ENCODE assay signal across 8 mouse cellular contexts in genomic region chr10:128210954-128211353, GRCm38 (mm10). TPM values are rescaled to one million over a fixed set of nuclear protein-coding genes. Genes with fewer than 3 reads are reported as not detected.
DNase-seq lines count a peak whose midpoint lies in the region; ATAC-seq and TF ChIP-seq lines count a peak whose summit lies in the region.

No protein-coding gene starts in this region.

- peak; percentile 10 to 17 for DNase-seq in left cerebral cortex, adult 18-20 months (ENCODE audit: low spot score in 2 of 2)
- no peak for DNase-seq in left cerebral cortex, adult 9 months (ENCODE audit: low spot score in 2 of 2)
- no peak for DNase-seq in Patski (ENCODE audit: low read depth, low spot score)
- no peak for DNase-seq in forebrain, embryonic 10.5 days (ENCODE audit: extremely low spot score, low spot score)
- DNase-seq in frontal cortex, postnatal 36 days (ENCODE audit: low spot score in 2 of 2) = no peak
- no peak for DNase-seq in left cerebral cortex, postnatal 14 days (ENCODE audit: low spot score in 2 of 2)

- ATAC-seq in Patski = peak; percentile 27
- peak; percentile 37; the same call in 1 of the 2 replicates for ATAC-seq in kidney, embryonic 16.5 days (ENCODE audit: low FRiP score, low TSS enrichment)
- peak; percentile 10; the same call in 1 of the 2 replicates for ATAC-seq in midbrain, embryonic 12.5 days (ENCODE audit: low FRiP score, low read depth)

- peak overlapping the region; percentile 84 for H3K27ac ChIP-seq in forebrain, embryonic 10.5 days
- H3K27ac ChIP-seq in kidney, embryonic 16.5 days (ENCODE audit: low read length) = 0 out of 2 replicates have a peak overlapping the region, but pooled peaks have one; percentile 23
- H3K27ac ChIP-seq in midbrain, embryonic 12.5 days (replicated peaks) = no peak overlapping the region

- no peak for TF ChIP-seq CTCF in Patski (IDR thresholded peaks at IDR 0.05)

- CTCF ChIA-PET in Patski (lab: Charles Lee) = interaction anchor here (4.7 kb wide), 1 partner anchor 73 kb away, joined by 14 read pairs; no protein-coding TSS in a partner anchor

- no peaks in the 10 kb centered on the region for H3K9me3 ChIP-seq in forebrain, embryonic 10.5 days
- no peaks in the 10 kb centered on the region for H3K9me3 ChIP-seq in kidney, embryonic 16.5 days (ENCODE audit: low read length)
- H3K9me3 ChIP-seq in midbrain, embryonic 12.5 days = no peaks in the 10 kb centered on the region

- H3K9ac ChIP-seq in kidney, embryonic 16.5 days (replicated peaks; ENCODE audit: low read length) = peak overlapping the region; percentile 82
- peak overlapping the region; percentile 54 for H3K9ac ChIP-seq in midbrain, embryonic 12.5 days (replicated peaks)

- peaks cover 24% of the 10 kb centered on the region for H3K4me1 ChIP-seq in forebrain, embryonic 10.5 days
- peaks cover 21% of the 10 kb centered on the region for H3K4me1 ChIP-seq in kidney, embryonic 16.5 days (ENCODE audit: insufficient read depth, low read length)
- peaks cover 16% of the 10 kb centered on the region for H3K4me1 ChIP-seq in midbrain, embryonic 12.5 days

- POLR2A ChIA-PET in Patski (lab: Charles Lee) = interaction anchor here (0.8 kb wide), 1 partner anchor 127 kb away, joined by 3 read pairs; no protein-coding TSS in a partner anchor

- H3K4me3 ChIP-seq in forebrain, embryonic 10.5 days = peak overlapping the region; percentile 62
- H3K4me3 ChIP-seq in kidney, embryonic 16.5 days (ENCODE audit: low read length) = peak overlapping the region; percentile 76
- H3K4me3 ChIP-seq in midbrain, embryonic 12.5 days = peak overlapping the region; percentile 58

- H3K36me3 ChIP-seq in forebrain, embryonic 10.5 days (replicated peaks) = peaks cover 31% of the 10 kb centered on the region
- H3K36me3 ChIP-seq in kidney, embryonic 16.5 days (ENCODE audit: insufficient read depth, low read length) = peaks cover 6% of the 10 kb centered on the region; the same call in 1 of the 2 replicates
- peaks cover 7% of the 10 kb centered on the region; the same call in 1 of the 2 replicates for H3K36me3 ChIP-seq in midbrain, embryonic 12.5 days

- H3K4me2 ChIP-seq in kidney, embryonic 16.5 days (replicated peaks; ENCODE audit: low read depth, low read length) = peak overlapping the region; percentile 97
- peak overlapping the region; percentile 82 for H3K4me2 ChIP-seq in midbrain, embryonic 12.5 days (replicated peaks)

- intact Hi-C loops in left cerebral cortex, postnatal 14 days (cut with DNase I) = loop anchor here (5.0 kb wide), 1 partner anchor 71 kb away; no protein-coding TSS in a partner anchor

- in situ Hi-C loops in Patski (cut with MboI; ENCODE audit: low pct_unique_long_range_greater_than_20kb) = loop anchor here (5.0 to 10.0 kb wide), 2 partner anchors 71 to 234 kb away; no protein-coding TSS in a partner anchor

- 37% methylated on average over 14 of the region's 14 CpGs for WGBS in forebrain, embryonic 10.5 days
- 20% methylated on average over 14 of the region's 14 CpGs for WGBS in kidney, embryonic 16.5 days
- 31% methylated on average over 14 of the region's 14 CpGs for WGBS in midbrain, embryonic 12.5 days

- peaks cover 7% of the 10 kb centered on the region for H3K27me3 ChIP-seq in Patski
- peaks cover 19% of the 10 kb centered on the region for H3K27me3 ChIP-seq in forebrain, embryonic 10.5 days (ENCODE audit: poor library complexity, severe bottlenecking)
- peaks cover 5% of the 10 kb centered on the region; the same call in 1 of the 2 replicates for H3K27me3 ChIP-seq in kidney, embryonic 16.5 days (ENCODE audit: insufficient read depth, low read length)
- H3K27me3 ChIP-seq in midbrain, embryonic 12.5 days = peaks cover 10% of the 10 kb centered on the region

RNA-seq across cellular contexts. Expression of gene Spryd4, which starts 0.7 kb away (rescaled TPM):
- 10 to 100 TPM; 10.4 to 10.8 TPM for total RNA-seq in left cerebral cortex, adult 18-20 months (2021)
- polyA plus RNA-seq in Patski (2021) = 13.8 TPM
- polyA plus RNA-seq in forebrain, embryonic 10.5 days (2016; fragmentation: Nextera tagmentation; extraction: Ambion mirVana) = 29.9 and 32.3 TPM in 2 replicates
- polyA plus RNA-seq in kidney, embryonic 16.5 days (2015; fragmentation: Nextera tagmentation; extraction: Ambion mirVana) = 34.2 and 38.6 TPM in 2 replicates
- 21.4 and 24.1 TPM in 2 replicates for polyA plus RNA-seq in midbrain, embryonic 12.5 days (2016; fragmentation: Nextera tagmentation; extraction: Ambion mirVana)
- total RNA-seq in left cerebral cortex, postnatal 14 days (2021) = 10 to 100 TPM; 10.7 to 11.3 TPM

RNA-seq across cellular contexts. Expression of gene Mip, which starts 14.7 kb away (rescaled TPM):
- not detected for total RNA-seq in left cerebral cortex, adult 18-20 months (2021)
- 0.04 TPM for polyA plus RNA-seq in Patski (2021)
- 0.55 and 0.69 TPM in 2 replicates for polyA plus RNA-seq in forebrain, embryonic 10.5 days (2016; fragmentation: Nextera tagmentation; extraction: Ambion mirVana)
- not detected in 2 replicates for polyA plus RNA-seq in kidney, embryonic 16.5 days (2015; fragmentation: Nextera tagmentation; extraction: Ambion mirVana)
- polyA plus RNA-seq in midbrain, embryonic 12.5 days (2016; fragmentation: Nextera tagmentation; extraction: Ambion mirVana) = 0.13 TPM in 1 of 2 replicates, not detected in the other
- total RNA-seq in left cerebral cortex, postnatal 14 days (2021) = not detected

RNA-seq across cellular contexts. Expression of gene Gls2, which starts 16.7 kb away (rescaled TPM):
- 10 to 100 TPM; 33.0 to 39.9 TPM for total RNA-seq in left cerebral cortex, adult 18-20 months (2021)
- polyA plus RNA-seq in Patski (2021) = 1.6 TPM
- polyA plus RNA-seq in forebrain, embryonic 10.5 days (2016; fragmentation: Nextera tagmentation; extraction: Ambion mirVana) = 1.5 and 2.3 TPM in 2 replicates
- polyA plus RNA-seq in kidney, embryonic 16.5 days (2015; fragmentation: Nextera tagmentation; extraction: Ambion mirVana) = 1.1 and 1.3 TPM in 2 replicates
- 0.71 and 0.91 TPM in 2 replicates for polyA plus RNA-seq in midbrain, embryonic 12.5 days (2016; fragmentation: Nextera tagmentation; extraction: Ambion mirVana)
- 10 to 100 TPM; 21.3 to 22.6 TPM for total RNA-seq in left cerebral cortex, postnatal 14 days (2021)

RNA-seq across cellular contexts. Expression of gene Timeless, which starts 20.9 kb away (rescaled TPM):
- total RNA-seq in left cerebral cortex, adult 18-20 months (2021) = 1 to 10 TPM; 7.0 to 9.2 TPM
- polyA plus RNA-seq in Patski (2021) = 17.5 TPM
- polyA plus RNA-seq in forebrain, embryonic 10.5 days (2016; fragmentation: Nextera tagmentation; extraction: Ambion mirVana) = 108 and 112 TPM in 2 replicates
- 64.5 and 68.2 TPM in 2 replicates for polyA plus RNA-seq in kidney, embryonic 16.5 days (2015; fragmentation: Nextera tagmentation; extraction: Ambion mirVana)
- polyA plus RNA-seq in midbrain, embryonic 12.5 days (2016; fragmentation: Nextera tagmentation; extraction: Ambion mirVana) = 54.9 and 58.4 TPM in 2 replicates
- 1 to 10 TPM; 7.2 to 9.9 TPM for total RNA-seq in left cerebral cortex, postnatal 14 days (2021)

RNA-seq across cellular contexts. Expression of gene Rbms2, which starts 30.9 kb away (rescaled TPM):
- 10 to 100 TPM; 14.9 to 15.4 TPM for total RNA-seq in left cerebral cortex, adult 18-20 months (2021)
- polyA plus RNA-seq in Patski (2021) = 74.2 TPM
- 26.6 and 28.6 TPM in 2 replicates for polyA plus RNA-seq in forebrain, embryonic 10.5 days (2016; fragmentation: Nextera tagmentation; extraction: Ambion mirVana)
- 39.8 and 43.6 TPM in 2 replicates for polyA plus RNA-seq in kidney, embryonic 16.5 days (2015; fragmentation: Nextera tagmentation; extraction: Ambion mirVana)
- 19.6 and 21.6 TPM in 2 replicates for polyA plus RNA-seq in midbrain, embryonic 12.5 days (2016; fragmentation: Nextera tagmentation; extraction: Ambion mirVana)
- total RNA-seq in left cerebral cortex, postnatal 14 days (2021) = 10 to 100 TPM in 1 of 2 experiments, 1 to 10 TPM in 1; 9.2 to 10.8 TPM

Comparison
In these comparisons a context has a peak if more than half of its experiments do, and no peak if none do; other contexts are left out.
1. DNase-seq: peak in left cerebral cortex, adult 18-20 months (2 of 2); none in left cerebral cortex, adult 9 months (0 of 2), Patski (single experiment), forebrain, embryonic 10.5 days (single experiment), frontal cortex, postnatal 36 days (0 of 2) and left cerebral cortex, postnatal 14 days (0 of 2).
2. Peak in every context shown above with its lines, with median percentiles within 50 percentile points of each other: ATAC-seq and H3K4me3 ChIP-seq.